15 mouse cellular contexts compared by ENCODE assay signal in the genomic region with DNA sequence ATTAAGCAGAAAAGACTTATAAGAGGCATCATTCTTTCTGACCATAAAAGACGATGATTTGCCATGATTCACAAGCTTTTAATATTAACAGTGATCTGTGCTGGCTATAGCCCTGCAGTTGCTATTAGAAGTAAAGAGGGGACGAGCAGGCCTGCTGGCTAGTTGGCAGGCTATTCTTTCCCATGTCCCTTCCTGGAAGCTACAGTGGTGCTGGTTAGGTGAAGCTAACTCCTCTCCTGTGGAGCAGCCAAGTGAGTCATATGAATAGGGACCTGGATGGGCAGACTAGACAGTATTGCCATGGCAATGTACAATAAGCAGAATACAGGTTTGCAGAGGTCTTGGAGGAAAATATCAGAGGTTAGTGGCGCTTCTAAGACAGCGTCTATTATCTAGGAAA.
"Had no signal": no experiment of that assay in that cellular context is flagged by ENCODE, and none has a peak within 500 bp of the region (broad histone marks: within the 10 kb centered on the region; RNA-seq: fewer than 3 reads in every experiment).

No protein-coding gene starts in this region.

- DNase-seq: kidney, postnatal 25 days; layer of hippocampus, adult 9-11 months; liver; liver, embryonic 13.5 days; lung, adult 2 months; lung, postnatal 14 days; lung, postnatal 4 days; midbrain, embryonic 14.5 days; thymus, adult 18-20 months; thymus, postnatal 36 days had no signal

- H3K27ac ChIP-seq: kidney, postnatal 0 days; layer of hippocampus, adult 2 months; limb, embryonic 10.5 days; limb, embryonic 13.5 days; liver, embryonic 13.5 days had no signal

- H3K27me3 ChIP-seq: limb, embryonic 13.5 days; liver, embryonic 13.5 days had no signal

- H3K4me2 ChIP-seq: limb, embryonic 13.5 days; liver, embryonic 13.5 days; midbrain, embryonic 11.5 days had no signal

- H3K4me3 ChIP-seq: layer of hippocampus, adult 2 months; limb, embryonic 10.5 days; limb, embryonic 13.5 days; liver, embryonic 13.5 days had no signal

- H3K4me1 ChIP-seq: limb, embryonic 10.5 days; limb, embryonic 13.5 days; liver, embryonic 13.5 days had no signal

- H3K9ac ChIP-seq: limb, embryonic 13.5 days; liver, embryonic 13.5 days had no signal

- H3K9me3 ChIP-seq: limb, embryonic 10.5 days; limb, embryonic 13.5 days; liver, embryonic 13.5 days had no signal

- H3K36me3 ChIP-seq: limb, embryonic 10.5 days; limb, embryonic 13.5 days had no signal
